Mouse (Mus musculus): ENCODE measurements at regions not wholly inside any gene's neighbourhood (a gene's known extent, or its start where the extent isn't known, plus 50 kb on each side); places are given as distances from the start of the nearest gene placed in this dataset.

DNA sequence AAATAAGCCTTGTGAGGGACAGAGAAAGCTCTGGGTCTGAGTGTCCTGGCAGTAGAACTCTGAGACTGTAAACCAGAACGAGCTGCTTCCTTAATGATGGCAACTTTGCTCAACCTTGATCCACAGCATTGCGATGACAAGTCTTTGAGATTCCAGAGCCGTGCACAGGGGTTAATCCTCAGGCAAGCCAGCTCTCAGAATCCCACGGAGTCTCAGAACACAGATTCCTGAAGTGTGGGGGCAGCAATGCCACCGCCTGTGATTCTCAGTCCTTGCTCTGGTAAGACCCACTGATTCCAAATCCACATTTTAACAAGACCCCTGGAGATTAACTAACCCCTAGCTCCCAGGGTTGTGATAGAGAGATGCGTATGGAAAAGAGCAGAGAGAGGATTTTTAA, 255.5 kb upstream of the AI593442 start:
- TF ChIP-seq E2F4 (IDR thresholded peaks at IDR 0.05; ENCODE audit: insufficient read depth) (no peak), REST (IDR thresholded peaks at IDR 0.05; ENCODE audit: insufficient read depth, insufficient read length) (no peak), POLR2A (IDR thresholded peaks at IDR 0.05; ENCODE audit: insufficient read length, low read depth) (no peak)

Data from myocyte (in vitro differentiated cells).